Mouse (Mus musculus): Measurements from ENCODE around the gene Mlph.
A peak's percentile ranks its signal among the peaks of the same experiment; 100 is the strongest.

Gene Mlph

GRCm38 (mm10) chr1:90945171-90945570 lies 30.3 kb downstream of the Mlph start:
- Histone ChIP-seq H3K27me3 (ENCODE audit: insufficient read depth, low read length) (peaks cover 16% of the 10 kb centered on the region), H3K4me1 (replicated peaks; ENCODE audit: low read depth, low read length) (peaks cover 3% of the 10 kb centered on the region; the same call in 1 of the 2 replicates), H3K36me3 (ENCODE audit: insufficient read depth, low read length) (no peaks in the 10 kb centered on the region), H3K9me3 (ENCODE audit: low read length) (no peaks in the 10 kb centered on the region), H3K4me3 (replicated peaks; ENCODE audit: low read length) (no peak overlapping the region)
- TF ChIP-seq NANOG (IDR thresholded peaks at IDR 0.05; ENCODE audit: borderline replicate concordance, low read length) (no peak), CTCF (conservative IDR thresholded peaks at IDR 0.05; ENCODE audit: low read length) (no peak), POU5F1 (IDR thresholded peaks at IDR 0.05; ENCODE audit: borderline replicate concordance, low read length) (no peak)

- Histone ChIP-seq H3K4me1 (replicated peaks; ENCODE audit: low read depth, low read length) (peaks cover 3% of the 10 kb centered on the region; the same call in 1 of the 2 replicates), H3K4me3 (replicated peaks; ENCODE audit: low read length) (no peak overlapping the region), H3K9me3 (ENCODE audit: low read length) (no peaks in the 10 kb centered on the region), H3K36me3 (ENCODE audit: insufficient read depth, low read length) (no peaks in the 10 kb centered on the region), H3K27me3 (ENCODE audit: insufficient read depth, low read length) (peaks cover 19% of the 10 kb centered on the region; the same call in 1 of the 2 replicates)
- TF ChIP-seq CTCF (conservative IDR thresholded peaks at IDR 0.05; ENCODE audit: low read length) = no peak
- no peak for TF ChIP-seq NANOG (IDR thresholded peaks at IDR 0.05; ENCODE audit: borderline replicate concordance, low read length)
- no peak for TF ChIP-seq POU5F1 (IDR thresholded peaks at IDR 0.05; ENCODE audit: borderline replicate concordance, low read length)
Measured at GRCm38 (mm10) chr1:90947252-90947651, 32.4 kb downstream of the Mlph start.

- Histone ChIP-seq H3K9me3 (ENCODE audit: low read length) (no peaks in the 10 kb centered on the region), H3K4me3 (replicated peaks; ENCODE audit: low read length) (no peak overlapping the region), H3K4me1 (replicated peaks; ENCODE audit: low read depth, low read length) (peaks cover 3% of the 10 kb centered on the region; the same call in 1 of the 2 replicates), H3K27me3 (ENCODE audit: insufficient read depth, low read length) (peaks cover 13% of the 10 kb centered on the region), H3K36me3 (ENCODE audit: insufficient read depth, low read length) (no peaks in the 10 kb centered on the region)
- TF ChIP-seq POU5F1 (IDR thresholded peaks at IDR 0.05; ENCODE audit: borderline replicate concordance, low read length) (no peak), NANOG (IDR thresholded peaks at IDR 0.05; ENCODE audit: borderline replicate concordance, low read length) (no peak), CTCF (conservative IDR thresholded peaks at IDR 0.05; ENCODE audit: low read length) (no peak)
Measured at GRCm38 (mm10) chr1:90949309-90949708, 34.4 kb downstream of the Mlph start.

DNA sequence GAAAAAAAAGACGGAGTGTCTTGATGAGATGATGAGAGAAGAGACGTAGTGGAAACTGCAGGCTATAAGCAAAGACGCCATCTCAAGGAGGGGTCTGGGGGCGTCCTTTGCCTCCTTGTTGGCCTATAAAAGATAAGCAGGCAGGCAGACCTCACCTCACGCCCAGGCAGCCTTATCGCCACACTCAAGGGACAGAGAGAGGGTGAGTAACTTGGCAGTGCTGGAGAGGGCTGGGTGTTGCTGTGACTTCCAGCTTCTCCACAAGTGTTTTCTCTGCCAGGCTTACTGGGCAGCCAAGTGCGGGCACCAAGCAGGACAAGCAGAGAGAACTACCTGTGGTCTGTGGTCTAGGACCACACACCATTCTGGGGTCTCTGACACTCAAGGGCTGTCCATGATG lies 36.8 kb downstream of the Mlph start:
- H3K4me3 ChIP-seq (replicated peaks; ENCODE audit: low read length) = no peak overlapping the region

GRCm38 (mm10) chr1:90952808-90953207 lies 37.9 kb downstream of the Mlph start, which contains the start of gene Prlh:
TSS of gene Prlh (plus strand) at chr1:90953108.
- H3K4me1 ChIP-seq (replicated peaks; ENCODE audit: low read depth, low read length) = no peaks in the 10 kb centered on the region
- no peaks in the 10 kb centered on the region for H3K9me3 ChIP-seq (ENCODE audit: low read length)
- no peak within 1 kb of the TSS for H3K4me3 ChIP-seq (replicated peaks; ENCODE audit: low read length)
- H3K27me3 ChIP-seq (ENCODE audit: insufficient read depth, low read length) = peaks cover 12% of the 10 kb centered on the region
- no peaks in the 10 kb centered on the region for H3K36me3 ChIP-seq (ENCODE audit: insufficient read depth, low read length)
- TF ChIP-seq CTCF (conservative IDR thresholded peaks at IDR 0.05; ENCODE audit: low read length) (no peak), POU5F1 (IDR thresholded peaks at IDR 0.05; ENCODE audit: borderline replicate concordance, low read length) (no peak), NANOG (IDR thresholded peaks at IDR 0.05; ENCODE audit: borderline replicate concordance, low read length) (no peak)

More for the DNA sequence above, 36.8 kb downstream of the Mlph start:
- H3K4me1 ChIP-seq (replicated peaks; ENCODE audit: low read depth, low read length) = no peaks in the 10 kb centered on the region
- no peaks in the 10 kb centered on the region for H3K36me3 ChIP-seq (ENCODE audit: insufficient read depth, low read length)
- H3K27me3 ChIP-seq (ENCODE audit: insufficient read depth, low read length) = peaks cover 12% of the 10 kb centered on the region
- H3K9me3 ChIP-seq (ENCODE audit: low read length) = no peaks in the 10 kb centered on the region
- TF ChIP-seq CTCF (conservative IDR thresholded peaks at IDR 0.05; ENCODE audit: low read length) = no peak
- no peak for TF ChIP-seq POU5F1 (IDR thresholded peaks at IDR 0.05; ENCODE audit: borderline replicate concordance, low read length)
- no peak for TF ChIP-seq NANOG (IDR thresholded peaks at IDR 0.05; ENCODE audit: borderline replicate concordance, low read length)

- H3K27me3 ChIP-seq (ENCODE audit: insufficient read depth, low read length) = peaks cover 18% of the 10 kb centered on the region
- H3K9me3 ChIP-seq (ENCODE audit: low read length) = no peaks in the 10 kb centered on the region
- H3K4me1 ChIP-seq (replicated peaks; ENCODE audit: low read depth, low read length) = no peaks in the 10 kb centered on the region
- TF ChIP-seq POU5F1 (IDR thresholded peaks at IDR 0.05; ENCODE audit: borderline replicate concordance, low read length) (no peak), CTCF (conservative IDR thresholded peaks at IDR 0.05; ENCODE audit: low read length) (no peak), NANOG (IDR thresholded peaks at IDR 0.05; ENCODE audit: borderline replicate concordance, low read length) (no peak)
- no peak overlapping the region for H3K4me3 ChIP-seq (replicated peaks; ENCODE audit: low read length)
- no peaks in the 10 kb centered on the region for H3K36me3 ChIP-seq (ENCODE audit: insufficient read depth, low read length)
Measured at GRCm38 (mm10) chr1:90953688-90954087, 38.8 kb downstream of the Mlph start.

DNA sequence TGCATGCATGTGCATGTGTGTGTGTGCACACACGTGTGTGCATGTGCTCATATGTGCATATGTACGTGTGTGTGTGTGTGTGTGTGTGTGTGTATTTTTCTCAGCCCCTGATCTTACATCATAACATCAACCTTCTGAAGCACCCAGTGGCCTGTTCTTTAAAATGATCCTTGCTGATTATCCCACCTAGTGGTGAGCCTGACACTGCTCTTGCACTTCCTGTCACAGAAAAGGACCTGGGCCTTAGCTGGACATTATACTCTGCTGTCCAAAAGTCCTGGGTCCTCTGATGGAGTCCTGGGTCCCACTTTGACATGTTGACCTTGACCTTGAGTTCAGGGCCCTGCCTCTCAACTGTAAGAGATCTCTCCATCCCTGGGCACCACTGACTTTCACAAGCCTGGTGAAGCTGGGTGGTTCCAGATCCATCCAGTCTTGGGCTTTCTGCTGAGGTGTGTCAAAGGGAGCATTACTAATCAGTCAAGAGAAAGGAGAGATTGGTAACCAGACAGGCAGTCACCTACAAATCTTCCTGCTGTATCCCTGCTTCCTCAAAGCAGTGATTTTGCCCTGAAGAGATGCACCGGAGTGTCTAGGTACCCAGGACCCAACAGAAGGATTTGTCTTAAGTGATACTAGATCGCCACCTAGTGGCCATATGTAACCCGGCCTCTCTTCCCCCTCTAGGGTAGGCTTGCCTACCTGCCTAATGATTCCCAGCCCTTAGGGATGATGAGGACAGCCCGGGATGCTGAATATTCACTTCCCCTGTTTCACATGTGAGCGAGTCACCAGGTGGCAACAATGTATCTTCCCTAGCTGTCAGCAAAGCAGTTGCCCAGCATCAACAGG lies 41.6 kb downstream of the Mlph start:
- Histone ChIP-seq H3K4me3 (replicated peaks; ENCODE audit: low read length) (no peak overlapping the region), H3K27me3 (ENCODE audit: insufficient read depth, low read length) (peaks cover 30% of the 10 kb centered on the region), H3K4me1 (replicated peaks; ENCODE audit: low read depth, low read length) (0 out of 2 replicates have a peak, but pooled peaks cover 3% of the 10 kb centered on the region), H3K36me3 (ENCODE audit: insufficient read depth, low read length) (no peaks in the 10 kb centered on the region), H3K9me3 (ENCODE audit: low read length) (no peaks in the 10 kb centered on the region)
- TF ChIP-seq NANOG (IDR thresholded peaks at IDR 0.05; ENCODE audit: borderline replicate concordance, low read length) (no peak), POU5F1 (IDR thresholded peaks at IDR 0.05; ENCODE audit: borderline replicate concordance, low read length) (no peak), CTCF (conservative IDR thresholded peaks at IDR 0.05; ENCODE audit: low read length) (peak; percentile 79)

DNA sequence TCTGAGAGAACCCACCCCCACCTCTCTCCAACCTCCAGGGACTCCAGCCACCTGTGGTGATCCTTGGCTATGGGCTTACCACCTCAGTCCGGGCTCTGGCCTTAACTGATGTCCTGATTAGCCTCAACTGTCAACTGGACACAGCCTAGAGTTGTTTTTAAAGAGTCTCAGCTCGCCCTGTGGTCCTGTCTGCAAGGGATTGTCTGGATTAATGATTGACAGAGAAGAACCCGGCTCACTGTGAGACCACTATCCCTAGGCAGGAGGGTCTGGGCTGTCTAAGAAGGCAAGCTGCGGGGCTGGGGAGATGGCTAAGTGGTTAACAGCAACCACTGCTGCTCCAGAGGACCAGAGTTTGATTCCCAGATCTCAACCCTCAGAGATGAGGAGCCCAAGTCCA lies 47.6 kb downstream of the Mlph start:
- 0 out of 2 replicates have a peak, but pooled peaks cover 3% of the 10 kb centered on the region for H3K4me1 ChIP-seq (replicated peaks; ENCODE audit: low read depth, low read length)
- TF ChIP-seq POU5F1 (IDR thresholded peaks at IDR 0.05; ENCODE audit: borderline replicate concordance, low read length) = no peak
- TF ChIP-seq CTCF (conservative IDR thresholded peaks at IDR 0.05; ENCODE audit: low read length) = no peak
- TF ChIP-seq NANOG (IDR thresholded peaks at IDR 0.05; ENCODE audit: borderline replicate concordance, low read length) = no peak

More for the DNA sequence above, 47.6 kb downstream of the Mlph start:
- H3K27me3 ChIP-seq (ENCODE audit: insufficient read depth, low read length) = peaks cover 37% of the 10 kb centered on the region
- H3K9me3 ChIP-seq (ENCODE audit: low read length) = no peaks in the 10 kb centered on the region
- no peak overlapping the region for H3K4me3 ChIP-seq (replicated peaks; ENCODE audit: low read length)
- no peaks in the 10 kb centered on the region for H3K36me3 ChIP-seq (ENCODE audit: insufficient read depth, low read length)

Data from E14TG2a.4 (cell line).